Mouse (Mus musculus) v-Abl transformed pro-B cells (cell line): ENCODE data around the gene Fkbp6.

Source experiments
- in situ Hi-C, 2 experiments: fragments of 400-800 bp; cut with MboI; formaldehyde crosslinking; loops; one replicate each; pipeline ENCODE4 v1.15.1; 2025; ENCODE audit not compliant: unreplicated experiment in 2 of 2

The Fkbp6 gene

DNA sequence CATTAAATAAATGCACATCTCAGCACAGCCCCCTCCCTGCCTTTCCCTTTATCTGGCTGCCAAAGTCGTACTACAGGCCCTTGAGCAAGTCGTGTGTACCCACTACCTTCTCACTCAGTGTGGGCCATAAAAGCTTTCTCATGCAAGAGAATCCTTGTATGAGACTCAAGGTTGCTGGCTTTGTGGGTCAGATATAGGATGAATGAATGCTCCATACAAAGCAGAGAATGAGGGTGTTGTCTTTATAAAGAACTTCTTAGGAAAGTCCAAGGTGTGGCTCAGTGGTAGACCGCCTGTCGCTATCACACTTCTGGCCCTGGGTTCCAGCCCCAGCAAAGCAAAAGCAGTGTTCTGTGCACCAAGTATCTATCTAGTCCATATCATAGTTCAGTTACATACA, 103.3 kb downstream of the Fkbp6 start:
- in situ Hi-C loops = no loop called here

DNA sequence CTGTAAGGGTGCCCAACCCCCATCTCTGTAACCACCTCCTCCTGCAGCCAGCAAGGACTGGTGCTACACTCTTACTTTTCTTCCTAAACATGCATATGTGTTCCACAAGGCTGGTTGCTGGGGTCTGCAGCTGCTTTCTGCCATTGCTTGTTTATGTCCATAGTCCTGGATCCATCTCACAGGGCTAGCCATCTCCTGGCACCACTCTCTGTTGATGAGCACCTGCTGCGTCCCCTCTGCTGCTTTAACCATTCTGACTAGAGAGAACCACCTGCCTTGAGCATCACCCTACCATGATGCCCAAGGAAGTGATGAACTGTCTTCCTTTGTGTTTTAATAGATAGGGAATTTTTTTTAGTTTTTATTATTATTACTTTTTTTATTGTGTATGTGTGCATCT, 106.7 kb downstream of the Fkbp6 start:
- in situ Hi-C loops = no loop called here

DNA sequence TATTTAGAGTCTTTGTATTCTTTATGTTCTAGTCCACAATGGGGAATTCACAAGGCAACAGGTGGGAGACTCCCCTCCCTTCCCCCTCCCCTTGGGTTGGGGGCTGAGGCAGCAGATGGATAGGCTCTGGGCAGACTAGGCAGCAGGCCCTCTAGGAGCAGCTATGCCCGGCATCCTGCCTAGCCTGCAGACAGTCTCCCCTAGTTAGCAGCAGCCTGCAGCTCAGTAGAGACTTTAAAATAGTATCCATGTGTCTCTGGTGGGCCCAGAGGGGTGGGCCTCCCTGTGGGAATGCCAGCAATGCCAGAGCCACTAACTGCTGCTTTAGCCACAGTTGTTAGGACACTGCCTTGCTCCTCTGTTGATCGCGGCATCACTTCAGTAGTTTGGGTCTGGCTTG, 107.2 kb downstream of the Fkbp6 start:
- in situ Hi-C loops = no loop called here

DNA sequence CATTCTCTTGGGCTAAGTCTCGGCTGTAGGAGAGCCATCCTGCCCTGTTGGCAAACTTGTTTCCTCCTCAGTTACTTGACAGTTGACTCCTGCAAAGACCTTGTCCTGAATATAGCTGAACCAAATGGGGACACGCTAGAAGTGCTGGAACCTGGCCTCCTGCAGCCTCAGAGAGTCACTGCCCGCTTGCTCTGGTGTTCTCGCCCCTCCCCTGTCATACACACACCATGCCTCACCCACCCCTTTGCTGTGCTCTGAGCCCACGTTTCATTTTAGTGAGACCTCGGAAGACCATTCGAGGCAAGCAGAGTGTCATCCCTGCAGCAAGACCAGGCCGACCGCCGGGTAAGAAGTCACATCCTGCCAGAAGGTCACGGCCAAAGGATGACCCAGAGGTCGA, 107.7 kb downstream of the Fkbp6 start:
- in situ Hi-C loops = no loop called here
